Mouse (Mus musculus): ENCODE results near the gene Cebpb. TPM values are rescaled to one million over a fixed set of nuclear protein-coding genes. Genes with fewer than 3 reads are reported as not detected.

Gene Cebpb
- polyA plus RNA-seq, 1 experiment from 2014 or later = 1.3 TPM

GRCm38 (mm10) chr2:167660611-167660971 lies 28.1 kb upstream of the Cebpb start:
- no peaks in the 10 kb centered on the region for H3K9me3 ChIP-seq (ENCODE audit: control insufficient read depth, low read depth, low read length)
- H3K9ac ChIP-seq (replicated peaks; ENCODE audit: low read depth, low read length) = peak overlapping the region; percentile 80
- peak overlapping the region; percentile 83 for H3K4me3 ChIP-seq (ENCODE audit: low read depth, low read length)
- WGBS = under 1% methylated on average over 12 of the region's 12 CpGs
- peak overlapping the region; percentile 97 for H3K4me2 ChIP-seq (replicated peaks; ENCODE audit: low read depth, low read length)
- peaks cover 12% of the 10 kb centered on the region for H3K4me1 ChIP-seq (ENCODE audit: control insufficient read depth, insufficient read depth, low read length)
- H3K27ac ChIP-seq (ENCODE audit: low read length) = peak overlapping the region; percentile 40; the same call in 1 of the 2 replicates
- peaks cover 6% of the 10 kb centered on the region; the same call in 1 of the 2 replicates for H3K36me3 ChIP-seq (ENCODE audit: control insufficient read depth, insufficient read depth, low read length)
- no peak for ATAC-seq (ENCODE audit: insufficient number of reproducible peaks, insufficient read depth, low FRiP score, low read depth)
- no peaks in the 10 kb centered on the region for H3K27me3 ChIP-seq (ENCODE audit: control insufficient read depth, insufficient read depth, low read length)

GRCm38 (mm10) chr2:167661270-167662203 lies 27.2 kb upstream of the Cebpb start, which contains the start of gene Gm20431:
Gene Gm20431, minus strand, starts transcription at chr2:167661496.
- WGBS = 1% methylated on average over 104 of the region's 110 CpGs
- Histone ChIP-seq H3K4me2 (replicated peaks; ENCODE audit: low read depth, low read length) (peak within 1 kb of the TSS; percentile 97), H3K4me1 (ENCODE audit: control insufficient read depth, insufficient read depth, low read length) (peaks cover 12% of the 10 kb centered on the region), H3K4me3 (ENCODE audit: low read depth, low read length) (peak within 1 kb of the TSS; percentile 83), H3K27me3 (ENCODE audit: control insufficient read depth, insufficient read depth, low read length) (no peaks in the 10 kb centered on the region), H3K27ac (ENCODE audit: low read length) (peak within 1 kb of the TSS; percentile 40), H3K36me3 (ENCODE audit: control insufficient read depth, insufficient read depth, low read length) (peaks cover 6% of the 10 kb centered on the region; the same call in 1 of the 2 replicates), H3K9ac (replicated peaks; ENCODE audit: low read depth, low read length) (peak within 1 kb of the TSS; percentile 80), H3K9me3 (ENCODE audit: control insufficient read depth, low read depth, low read length) (no peaks in the 10 kb centered on the region)
- peak; percentile 94 for ATAC-seq (ENCODE audit: insufficient number of reproducible peaks, insufficient read depth, low FRiP score, low read depth)

- peaks cover 6% of the 10 kb centered on the region; the same call in 1 of the 2 replicates for H3K36me3 ChIP-seq (ENCODE audit: control insufficient read depth, insufficient read depth, low read length)
- 54% methylated on average over 6 of the region's 6 CpGs for WGBS
- no peak overlapping the region; the same call in 1 of the 2 replicates for H3K4me2 ChIP-seq (replicated peaks; ENCODE audit: low read depth, low read length)
- no peak overlapping the region for H3K27ac ChIP-seq (ENCODE audit: low read length)
- peaks cover 12% of the 10 kb centered on the region for H3K4me1 ChIP-seq (ENCODE audit: control insufficient read depth, insufficient read depth, low read length)
- no peak overlapping the region for H3K4me3 ChIP-seq (ENCODE audit: low read depth, low read length)
- no peaks in the 10 kb centered on the region for H3K9me3 ChIP-seq (ENCODE audit: control insufficient read depth, low read depth, low read length)
- H3K27me3 ChIP-seq (ENCODE audit: control insufficient read depth, insufficient read depth, low read length) = no peaks in the 10 kb centered on the region
- ATAC-seq (ENCODE audit: insufficient number of reproducible peaks, insufficient read depth, low FRiP score, low read depth) = no peak
- no peak overlapping the region for H3K9ac ChIP-seq (replicated peaks; ENCODE audit: low read depth, low read length)
Observed at GRCm38 (mm10) chr2:167662713-167663112, 26.0 kb upstream of the Cebpb start.

GRCm38 (mm10) chr2:167665972-167666713 lies 22.6 kb upstream of the Cebpb start:
- WGBS = 82% methylated on average over 18 of the region's 18 CpGs
- H3K4me1 ChIP-seq (ENCODE audit: control insufficient read depth, insufficient read depth, low read length) = no peaks in the 10 kb centered on the region

GRCm38 (mm10) chr2:167668426-167668825 lies 20.3 kb upstream of the Cebpb start:
- H3K9me3 ChIP-seq (ENCODE audit: control insufficient read depth, low read depth, low read length) = no peaks in the 10 kb centered on the region
- no peak overlapping the region for H3K4me3 ChIP-seq (ENCODE audit: low read depth, low read length)
- H3K27ac ChIP-seq (ENCODE audit: low read length) = no peak overlapping the region
- 0 out of 2 replicates have a peak, but pooled peaks cover 2% of the 10 kb centered on the region for H3K4me1 ChIP-seq (ENCODE audit: control insufficient read depth, insufficient read depth, low read length)
- no peak overlapping the region for H3K4me2 ChIP-seq (replicated peaks; ENCODE audit: low read depth, low read length)
- no peaks in the 10 kb centered on the region for H3K36me3 ChIP-seq (ENCODE audit: control insufficient read depth, insufficient read depth, low read length)
- no peaks in the 10 kb centered on the region for H3K27me3 ChIP-seq (ENCODE audit: control insufficient read depth, insufficient read depth, low read length)
- 83% methylated on average over 5 of the region's 5 CpGs for WGBS
- ATAC-seq (ENCODE audit: insufficient number of reproducible peaks, insufficient read depth, low FRiP score, low read depth) = no peak
- no peak overlapping the region for H3K9ac ChIP-seq (replicated peaks; ENCODE audit: low read depth, low read length)

More at GRCm38 (mm10) chr2:167665972-167666713, 22.6 kb upstream of the Cebpb start:
- Histone ChIP-seq H3K36me3 (ENCODE audit: control insufficient read depth, insufficient read depth, low read length) (no peaks in the 10 kb centered on the region), H3K4me2 (replicated peaks; ENCODE audit: low read depth, low read length) (no peak overlapping the region), H3K9ac (replicated peaks; ENCODE audit: low read depth, low read length) (no peak overlapping the region), H3K27me3 (ENCODE audit: control insufficient read depth, insufficient read depth, low read length) (no peaks in the 10 kb centered on the region), H3K4me3 (ENCODE audit: low read depth, low read length) (no peak overlapping the region), H3K27ac (ENCODE audit: low read length) (no peak overlapping the region), H3K9me3 (ENCODE audit: control insufficient read depth, low read depth, low read length) (no peaks in the 10 kb centered on the region)
- no peak for ATAC-seq (ENCODE audit: insufficient number of reproducible peaks, insufficient read depth, low FRiP score, low read depth)

GRCm38 (mm10) chr2:167669398-167669797 lies 19.3 kb upstream of the Cebpb start:
- H3K4me3 ChIP-seq (ENCODE audit: low read depth, low read length) = no peak overlapping the region
- no peaks in the 10 kb centered on the region for H3K36me3 ChIP-seq (ENCODE audit: control insufficient read depth, insufficient read depth, low read length)
- 47% methylated on average over 4 of the region's 4 CpGs for WGBS

GRCm38 (mm10) chr2:167671101-167671633 lies 17.5 kb upstream of the Cebpb start:
- Histone ChIP-seq H3K4me2 (replicated peaks; ENCODE audit: low read depth, low read length) (no peak overlapping the region), H3K4me1 (ENCODE audit: control insufficient read depth, insufficient read depth, low read length) (0 out of 2 replicates have a peak, but pooled peaks cover 2% of the 10 kb centered on the region)
- ATAC-seq (ENCODE audit: insufficient number of reproducible peaks, insufficient read depth, low FRiP score, low read depth) = no peak

More at GRCm38 (mm10) chr2:167669398-167669797, 19.3 kb upstream of the Cebpb start:
- Histone ChIP-seq H3K27ac (ENCODE audit: low read length) (no peak overlapping the region), H3K4me2 (replicated peaks; ENCODE audit: low read depth, low read length) (no peak overlapping the region), H3K4me1 (ENCODE audit: control insufficient read depth, insufficient read depth, low read length) (0 out of 2 replicates have a peak, but pooled peaks cover 2% of the 10 kb centered on the region), H3K27me3 (ENCODE audit: control insufficient read depth, insufficient read depth, low read length) (no peaks in the 10 kb centered on the region), H3K9ac (replicated peaks; ENCODE audit: low read depth, low read length) (no peak overlapping the region), H3K9me3 (ENCODE audit: control insufficient read depth, low read depth, low read length) (no peaks in the 10 kb centered on the region)
- no peak for ATAC-seq (ENCODE audit: insufficient number of reproducible peaks, insufficient read depth, low FRiP score, low read depth)

GRCm38 (mm10) chr2:167672212-167672685 lies 16.5 kb upstream of the Cebpb start:
- Histone ChIP-seq H3K27me3 (ENCODE audit: control insufficient read depth, insufficient read depth, low read length) (no peaks in the 10 kb centered on the region), H3K4me2 (replicated peaks; ENCODE audit: low read depth, low read length) (no peak overlapping the region), H3K9me3 (ENCODE audit: control insufficient read depth, low read depth, low read length) (no peaks in the 10 kb centered on the region), H3K27ac (ENCODE audit: low read length) (no peak overlapping the region), H3K4me1 (ENCODE audit: control insufficient read depth, insufficient read depth, low read length) (0 out of 2 replicates have a peak, but pooled peaks cover 2% of the 10 kb centered on the region), H3K4me3 (ENCODE audit: low read depth, low read length) (no peak overlapping the region), H3K36me3 (ENCODE audit: control insufficient read depth, insufficient read depth, low read length) (no peaks in the 10 kb centered on the region), H3K9ac (replicated peaks; ENCODE audit: low read depth, low read length) (no peak overlapping the region)
- WGBS = 28% methylated on average over 13 of the region's 13 CpGs
- peak; percentile 57; the same call in 1 of the 2 replicates for ATAC-seq (ENCODE audit: insufficient number of reproducible peaks, insufficient read depth, low FRiP score, low read depth)

More at GRCm38 (mm10) chr2:167671101-167671633, 17.5 kb upstream of the Cebpb start:
- H3K4me3 ChIP-seq (ENCODE audit: low read depth, low read length) = no peak overlapping the region
- no peaks in the 10 kb centered on the region for H3K9me3 ChIP-seq (ENCODE audit: control insufficient read depth, low read depth, low read length)
- no peaks in the 10 kb centered on the region for H3K27me3 ChIP-seq (ENCODE audit: control insufficient read depth, insufficient read depth, low read length)
- H3K27ac ChIP-seq (ENCODE audit: low read length) = no peak overlapping the region
- no peaks in the 10 kb centered on the region for H3K36me3 ChIP-seq (ENCODE audit: control insufficient read depth, insufficient read depth, low read length)
- 76% methylated on average over 5 of the region's 5 CpGs for WGBS
- no peak overlapping the region for H3K9ac ChIP-seq (replicated peaks; ENCODE audit: low read depth, low read length)

Data from stomach, embryonic 14.5 days (tissue).